Mouse (Mus musculus) testis, adult 2 months (tissue): ENCODE results near the gene Lypd6. TPM values are rescaled to one million over a fixed set of nuclear protein-coding genes. Genes with fewer than 3 reads are reported as not detected.
A peak's percentile ranks its signal among the peaks of the same experiment; 100 is the strongest.

ENCODE experiments used
- H3K27ac ChIP-seq: fragments of 200-500 bp; 2 replicates; pipeline ENCODE4 v1.5.1; 2012; ENCODE audit warnings: low read depth, low read length; ENCODE audit not compliant: control insufficient read depth, insufficient read depth
- H3K27me3 ChIP-seq: fragments of 200-500 bp; 2 replicates; pipeline ENCODE4 v1.6.1; 2012; ENCODE audit warnings: mild to moderate bottlenecking, low read length, moderate library complexity; ENCODE audit not compliant: control insufficient read depth, insufficient read depth
- H3K36me3 ChIP-seq: fragments of 200-500 bp; 2 replicates; pipeline ENCODE4 v1.6.1; 2012; ENCODE audit warnings: mild to moderate bottlenecking, low read length; ENCODE audit not compliant: control insufficient read depth, insufficient read depth
- H3K4me1 ChIP-seq: fragments of 200-500 bp; 2 replicates; pipeline ENCODE4 v1.6.1; 2012; ENCODE audit warnings: low read length; ENCODE audit not compliant: control insufficient read depth, insufficient read depth
- H3K4me3 ChIP-seq: fragments of 200-500 bp; 2 replicates; pipeline ENCODE4 v1.5.1; 2012; ENCODE audit warnings: low read depth, mild to moderate bottlenecking, low read length, moderate library complexity, mixed read lengths; ENCODE audit not compliant: control insufficient read depth
- CTCF ChIP-seq: fragments of 200-500 bp; IDR thresholded peaks from 2 replicates; pipeline ENCODE4 v1.5.1; 2012; ENCODE audit warnings: low read depth, mild to moderate bottlenecking, inconsistent platforms, low read length, moderate library complexity; ENCODE audit not compliant: control insufficient read depth, insufficient read depth, insufficient replicate concordance
- POLR2A ChIP-seq: fragments of 200-500 bp; IDR thresholded peaks from 2 replicates; pipeline ENCODE4 v1.6.1; 2012; ENCODE audit warnings: low read depth, mild to moderate bottlenecking, inconsistent platforms, low read length, moderate library complexity; ENCODE audit not compliant: control insufficient read depth
- polyA plus RNA-seq: library from polyadenylated mRNA; depleted of rRNA; stranded (reverse); fragments of >200 nt; gene quantifications from 2 replicates; pipeline ENCODE4 v1.2.3, GENCODE M21; 2012; rRNA removed

Lypd6 gene
- polyA plus RNA-seq: 0.65 and 1.5 TPM in 2 replicates

GRCm38 (mm10) chr2:50066246-50066967, at the start of gene Lypd6:
Gene Lypd6 (plus strand): TSS chr2:50066429.
- no peaks in the 10 kb centered on the region for H3K27me3 ChIP-seq
- H3K4me3 ChIP-seq: peak within 1 kb of the TSS; percentile 70
- peaks cover 10% of the 10 kb centered on the region for H3K4me1 ChIP-seq
- H3K36me3 ChIP-seq: no peaks in the 10 kb centered on the region
- H3K27ac ChIP-seq: no peak within 1 kb of the TSS
- no peak for TF ChIP-seq POLR2A
- no peak for TF ChIP-seq CTCF

GRCm38 (mm10) chr2:50019477-50019876, 46.8 kb upstream of the Lypd6 start:
- H3K4me1 ChIP-seq: no peaks in the 10 kb centered on the region
- TF ChIP-seq CTCF: no peak
- no peak for TF ChIP-seq POLR2A
- no peaks in the 10 kb centered on the region for H3K27me3 ChIP-seq
- H3K36me3 ChIP-seq: no peaks in the 10 kb centered on the region
- no peak overlapping the region for H3K27ac ChIP-seq
- H3K4me3 ChIP-seq: no peak overlapping the region

DNA sequence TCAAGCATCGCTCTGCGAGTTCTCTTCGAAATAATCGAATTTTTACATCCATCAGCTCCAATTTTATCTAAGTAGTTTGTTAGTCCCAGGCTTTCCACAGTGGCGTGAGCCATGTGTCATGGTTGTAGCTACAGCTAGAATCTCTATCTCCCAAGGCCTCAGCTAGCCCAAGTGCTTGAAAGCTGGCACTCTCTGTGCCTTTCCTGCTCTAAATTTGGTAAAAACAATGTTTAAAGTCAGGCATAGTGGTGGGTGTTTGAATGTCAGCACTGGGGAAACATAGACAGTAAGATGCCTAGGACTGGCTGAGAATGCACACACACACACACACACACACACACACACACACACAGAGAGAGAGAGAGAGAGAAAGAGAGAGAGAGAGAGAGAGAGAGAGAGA, 40.7 kb upstream of the Lypd6 start:
- no peak overlapping the region for H3K4me3 ChIP-seq
- TF ChIP-seq CTCF: no peak
- no peak for TF ChIP-seq POLR2A
- no peaks in the 10 kb centered on the region for H3K36me3 ChIP-seq
- H3K27ac ChIP-seq: no peak overlapping the region
- no peaks in the 10 kb centered on the region for H3K4me1 ChIP-seq
- no peaks in the 10 kb centered on the region for H3K27me3 ChIP-seq

DNA sequence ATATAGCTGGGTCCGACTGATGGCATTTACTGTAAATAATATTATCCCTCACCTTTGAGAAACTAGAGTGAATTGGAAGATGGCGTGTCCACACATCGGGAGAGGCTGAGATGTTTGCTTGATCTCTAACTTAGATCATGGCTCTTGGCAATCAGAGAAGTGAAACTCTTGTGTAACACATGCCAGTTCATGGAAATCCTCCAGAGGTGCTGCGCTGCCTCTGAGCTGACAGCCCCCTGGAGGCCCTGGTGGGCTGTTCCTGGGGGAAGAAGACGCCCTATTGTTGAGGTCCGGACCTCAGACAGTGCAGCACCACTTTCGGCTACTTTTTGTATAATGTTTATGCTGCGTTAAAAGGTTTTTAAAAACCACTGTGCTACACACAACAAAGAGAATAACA, 37.3 kb upstream of the Lypd6 start:
- no peaks in the 10 kb centered on the region for H3K36me3 ChIP-seq
- H3K4me3 ChIP-seq: no peak overlapping the region
- no peaks in the 10 kb centered on the region for H3K27me3 ChIP-seq
- no peaks in the 10 kb centered on the region for H3K4me1 ChIP-seq
- H3K27ac ChIP-seq: no peak overlapping the region
- no peak for TF ChIP-seq POLR2A
- TF ChIP-seq CTCF: no peak

GRCm38 (mm10) chr2:50044170-50044870, 21.9 kb upstream of the Lypd6 start:
- Histone ChIP-seq H3K36me3 (no peaks in the 10 kb centered on the region), H3K27ac (no peak overlapping the region), H3K27me3 (no peaks in the 10 kb centered on the region), H3K4me1 (no peaks in the 10 kb centered on the region), H3K4me3 (no peak overlapping the region)
- TF ChIP-seq CTCF: no peak
- TF ChIP-seq POLR2A: no peak

- H3K27me3 ChIP-seq: no peaks in the 10 kb centered on the region
- no peaks in the 10 kb centered on the region for H3K4me1 ChIP-seq
- no peak overlapping the region for H3K4me3 ChIP-seq
- H3K27ac ChIP-seq: no peak overlapping the region
- no peak for TF ChIP-seq POLR2A
- no peak for TF ChIP-seq CTCF
- no peaks in the 10 kb centered on the region for H3K36me3 ChIP-seq
Observed at GRCm38 (mm10) chr2:50044871-50045470, 21.3 kb upstream of the Lypd6 start.

- Histone ChIP-seq H3K27me3 (no peaks in the 10 kb centered on the region), H3K4me1 (no peaks in the 10 kb centered on the region), H3K4me3 (no peak overlapping the region), H3K36me3 (no peaks in the 10 kb centered on the region), H3K27ac (no peak overlapping the region)
- TF ChIP-seq CTCF: no peak
Observed at GRCm38 (mm10) chr2:50045841-50046240, 20.4 kb upstream of the Lypd6 start.
